Mouse (Mus musculus) liver, postnatal 0 days (tissue): ENCODE measurements around the gene Cyb561.

ENCODE experiments used
- CTCF ChIP-seq: sonication (generic); IDR thresholded peaks from 2 replicates; pipeline ENCODE4 v1.5.1; 2016; ENCODE audit warnings: antibody characterized with exemption, low read depth
- EP300 ChIP-seq: IDR thresholded peaks from 2 replicates; pipeline ENCODE4 v1.6.1; 2016; ENCODE audit warnings: antibody characterized with exemption, low read depth, mild to moderate bottlenecking

DNA sequence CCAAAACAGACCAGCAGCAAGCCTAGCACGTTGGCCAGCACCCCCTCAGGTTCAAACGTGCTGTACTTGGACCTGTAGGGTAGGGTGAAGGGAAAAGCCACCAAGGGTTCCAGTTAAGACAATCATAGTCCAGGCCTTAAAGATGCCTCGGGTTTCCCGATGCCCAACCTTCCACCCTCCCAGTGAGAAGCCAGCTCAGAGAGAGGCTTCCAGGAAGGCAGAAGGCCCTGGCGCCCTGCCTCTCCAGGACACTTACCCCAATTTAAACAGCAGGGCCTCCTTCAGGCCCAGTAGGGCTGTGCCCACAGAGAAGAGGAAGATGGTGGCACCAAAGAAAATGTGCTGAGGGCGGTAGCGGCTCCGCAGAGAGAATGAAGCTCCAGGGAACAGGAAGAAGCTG lies 17.6 kb downstream of the Cyb561 start:
- TF ChIP-seq CTCF, result no peak
- TF ChIP-seq EP300, result no peak
